Mouse (Mus musculus) neural tube, embryonic 10.5 days (tissue): ENCODE data around the gene Clasp1.

Experiments
- DNase-seq: peaks from one replicate; pipeline ENCODE4 v3.0.0-alpha.2; 2017; ENCODE audit warnings: low spot score; ENCODE audit errors: extremely low spot score

Clasp1 gene

GRCm38 (mm10) chr1:118402966-118403365 is 14.1 kb downstream of the Clasp1 start:
- no peak for DNase-seq

GRCm38 (mm10) chr1:118403440-118403839 is 14.6 kb downstream of the Clasp1 start:
- no peak for DNase-seq

- no peak for DNase-seq
Observed at GRCm38 (mm10) chr1:118407586-118408250, 18.9 kb downstream of the Clasp1 start.

- no peak for DNase-seq
Observed at GRCm38 (mm10) chr1:118409249-118409648, 20.4 kb downstream of the Clasp1 start.

- no peak for DNase-seq
Observed at GRCm38 (mm10) chr1:118410824-118411223, 22.0 kb downstream of the Clasp1 start.

GRCm38 (mm10) chr1:118413169-118413568 is 24.3 kb downstream of the Clasp1 start:
- DNase-seq: no peak

- no peak for DNase-seq
Observed at GRCm38 (mm10) chr1:118417047-118417730, 28.3 kb downstream of the Clasp1 start.

GRCm38 (mm10) chr1:118419399-118419798 is 30.5 kb downstream of the Clasp1 start:
- no peak for DNase-seq

GRCm38 (mm10) chr1:118421149-118421548 is 32.3 kb downstream of the Clasp1 start:
- DNase-seq: no peak

- no peak for DNase-seq
Observed at GRCm38 (mm10) chr1:118422812-118423211, 34.0 kb downstream of the Clasp1 start.

GRCm38 (mm10) chr1:118425982-118426381 is 37.1 kb downstream of the Clasp1 start:
- DNase-seq: no peak

GRCm38 (mm10) chr1:118428354-118429084 is 39.7 kb downstream of the Clasp1 start:
- no peak for DNase-seq

- no peak for DNase-seq
Observed at GRCm38 (mm10) chr1:118431548-118431947, 42.7 kb downstream of the Clasp1 start.

- DNase-seq: no peak
Observed at GRCm38 (mm10) chr1:118435001-118435473, 46.2 kb downstream of the Clasp1 start.

GRCm38 (mm10) chr1:118437856-118438255 is 49.0 kb downstream of the Clasp1 start:
- DNase-seq: no peak

- DNase-seq: no peak
Observed at GRCm38 (mm10) chr1:118438332-118438731, 49.5 kb downstream of the Clasp1 start.

GRCm38 (mm10) chr1:118440547-118440946 is 51.7 kb downstream of the Clasp1 start:
- DNase-seq: no peak

- DNase-seq: no peak
Observed at GRCm38 (mm10) chr1:118444420-118444819, 55.6 kb downstream of the Clasp1 start.

- DNase-seq: no peak
Observed at GRCm38 (mm10) chr1:118444988-118445387, 56.1 kb downstream of the Clasp1 start.

- DNase-seq: no peak
Observed at GRCm38 (mm10) chr1:118445441-118445840, 56.6 kb downstream of the Clasp1 start.

- DNase-seq: no peak
Observed at GRCm38 (mm10) chr1:118446006-118446405, 57.1 kb downstream of the Clasp1 start.

GRCm38 (mm10) chr1:118447131-118447530 is 58.3 kb downstream of the Clasp1 start:
- DNase-seq: no peak
